Mouse (Mus musculus) cortical plate, adult 2 months (tissue): Measurements from ENCODE around the gene Dnase1l3.

ENCODE experiments used
- CTCF ChIP-seq: fragments of 200-500 bp; IDR thresholded peaks from 2 replicates; pipeline ENCODE4 v1.5.1; 2011; ENCODE audit warnings: mild to moderate bottlenecking, control low read depth, low read length; ENCODE audit not compliant: insufficient read depth; ENCODE audit errors: extremely low read depth
- POLR2A ChIP-seq: fragments of 200-500 bp; IDR thresholded peaks from 2 replicates; pipeline ENCODE4 v1.6.1; 2011; ENCODE audit warnings: mild to moderate bottlenecking, low read length, control low read depth; ENCODE audit not compliant: insufficient read depth; ENCODE audit errors: extremely low read depth

- TF ChIP-seq POLR2A (no peak), CTCF (peak; percentile 79)
Observed at GRCm38 (mm10) chr14:7997255-7997696, 2.9 kb upstream of the Dnase1l3 start.
